Mouse (Mus musculus): ENCODE results near the gene Trim39. TPM values are rescaled to one million over a fixed set of nuclear protein-coding genes. Genes with fewer than 3 reads are reported as not detected.

Trim39 gene
- polyA plus RNA-seq, 1 experiment from 2014 or later, result 11.0 TPM

GRCm38 (mm10) chr17:36270956-36271585 lies 976 bp downstream of the Trim39 start:
- peak; percentile 86 for ATAC-seq
- peaks cover 60% of the 10 kb centered on the region for H3K36me3 ChIP-seq
- no peaks in the 10 kb centered on the region for H3K9me3 ChIP-seq (replicated peaks)
- no peaks in the 10 kb centered on the region for H3K27me3 ChIP-seq (replicated peaks)
- H3K4me3 ChIP-seq, result peak overlapping the region; percentile 82
- WGBS (ENCODE audit: insufficient replicate concordance), result 1% methylated on average over 83 of the region's 84 CpGs
- peak overlapping the region; percentile 91 for H3K4me2 ChIP-seq
- H3K4me1 ChIP-seq, result peaks cover 40% of the 10 kb centered on the region
- peak overlapping the region; percentile 86 for H3K9ac ChIP-seq
- peak overlapping the region; percentile 90 for H3K27ac ChIP-seq

GRCm38 (mm10) chr17:36265834-36266233 lies 6.2 kb downstream of the Trim39 start:
- H3K36me3 ChIP-seq, result peaks cover 75% of the 10 kb centered on the region
- 57% methylated on average over 5 of the region's 5 CpGs for WGBS (ENCODE audit: insufficient replicate concordance)
- H3K27ac ChIP-seq, result no peak overlapping the region

GRCm38 (mm10) chr17:36264273-36264925 lies 7.6 kb downstream of the Trim39 start:
- Histone ChIP-seq H3K27me3 (replicated peaks) (no peaks in the 10 kb centered on the region), H3K9me3 (replicated peaks) (no peaks in the 10 kb centered on the region), H3K9ac (no peak overlapping the region), H3K4me3 (no peak overlapping the region), H3K4me1 (no peaks in the 10 kb centered on the region), H3K27ac (no peak overlapping the region), H3K36me3 (peaks cover 89% of the 10 kb centered on the region), H3K4me2 (no peak overlapping the region)
- WGBS (ENCODE audit: insufficient replicate concordance), result 81% methylated on average over 3 of the region's 3 CpGs
- no peak for ATAC-seq

More at GRCm38 (mm10) chr17:36265834-36266233, 6.2 kb downstream of the Trim39 start:
- Histone ChIP-seq H3K9ac (no peak overlapping the region), H3K9me3 (replicated peaks) (no peaks in the 10 kb centered on the region), H3K4me3 (no peak overlapping the region), H3K4me2 (no peak overlapping the region), H3K27me3 (replicated peaks) (no peaks in the 10 kb centered on the region), H3K4me1 (peaks cover 13% of the 10 kb centered on the region)
- ATAC-seq, result no peak

GRCm38 (mm10) chr17:36261511-36262166 lies 10.4 kb downstream of the Trim39 start:
- Histone ChIP-seq H3K36me3 (peaks cover 72% of the 10 kb centered on the region), H3K9me3 (replicated peaks) (no peaks in the 10 kb centered on the region), H3K4me3 (no peak overlapping the region), H3K27me3 (replicated peaks) (no peaks in the 10 kb centered on the region), H3K9ac (no peak overlapping the region), H3K4me2 (no peak overlapping the region), H3K4me1 (peaks cover 12% of the 10 kb centered on the region), H3K27ac (no peak overlapping the region)
- 52% methylated on average over 9 of the region's 9 CpGs for WGBS (ENCODE audit: insufficient replicate concordance)
- no peak for ATAC-seq

- Histone ChIP-seq H3K27me3 (replicated peaks) (peaks cover 3% of the 10 kb centered on the region; the same call in 1 of the 2 replicates), H3K9ac (peak within 1 kb of the TSS; percentile 88), H3K27ac (peak within 1 kb of the TSS; percentile 66), H3K4me3 (peak within 1 kb of the TSS; percentile 84), H3K9me3 (replicated peaks) (no peaks in the 10 kb centered on the region), H3K4me1 (peaks cover 15% of the 10 kb centered on the region), H3K36me3 (peaks cover 47% of the 10 kb centered on the region), H3K4me2 (peak within 1 kb of the TSS; percentile 73)
- no peak for ATAC-seq
- 43% methylated on average over 6 of the region's 6 CpGs for WGBS (ENCODE audit: insufficient replicate concordance)
Observed at GRCm38 (mm10) chr17:36257969-36258368, 14.1 kb downstream of the Trim39 start, which contains the start of gene Rpp21. TSS of gene Rpp21 (minus strand) at chr17:36258069.

GRCm38 (mm10) chr17:36257241-36257947 lies 14.7 kb downstream of the Trim39 start:
- peak overlapping the region; percentile 66 for H3K27ac ChIP-seq
- H3K4me3 ChIP-seq, result peak overlapping the region; percentile 84
- H3K36me3 ChIP-seq, result peaks cover 41% of the 10 kb centered on the region
- peak; percentile 92 for ATAC-seq
- peak overlapping the region; percentile 88 for H3K9ac ChIP-seq
- peaks cover 8% of the 10 kb centered on the region for H3K27me3 ChIP-seq (replicated peaks)
- WGBS (ENCODE audit: insufficient replicate concordance), result under 1% methylated on average over 37 of the region's 37 CpGs
- H3K4me1 ChIP-seq, result peaks cover 15% of the 10 kb centered on the region
- H3K4me2 ChIP-seq, result peak overlapping the region; percentile 73
- H3K9me3 ChIP-seq (replicated peaks), result no peaks in the 10 kb centered on the region

- WGBS (ENCODE audit: insufficient replicate concordance), result 35% methylated on average over 6 of the region's 6 CpGs
Observed at GRCm38 (mm10) chr17:36253087-36253600, 18.9 kb downstream of the Trim39 start.

GRCm38 (mm10) chr17:36252250-36252876 lies 19.7 kb downstream of the Trim39 start:
- 6% methylated on average over 25 of the region's 25 CpGs for WGBS (ENCODE audit: insufficient replicate concordance)
- Histone ChIP-seq H3K27ac (no peak overlapping the region), H3K36me3 (peaks cover 10% of the 10 kb centered on the region; the same call in 1 of the 2 replicates), H3K4me1 (peaks cover 8% of the 10 kb centered on the region), H3K27me3 (replicated peaks) (peaks cover 50% of the 10 kb centered on the region), H3K4me2 (peak overlapping the region; percentile 56), H3K4me3 (peak overlapping the region; percentile 11; the same call in 1 of the 2 replicates), H3K9ac (no peak overlapping the region), H3K9me3 (replicated peaks) (no peaks in the 10 kb centered on the region)
- ATAC-seq, result 0 out of 2 replicates have a peak, but pooled peaks have one; percentile 44

More at GRCm38 (mm10) chr17:36253087-36253600, 18.9 kb downstream of the Trim39 start:
- no peak overlapping the region for H3K4me3 ChIP-seq
- H3K9ac ChIP-seq, result no peak overlapping the region
- no peaks in the 10 kb centered on the region for H3K9me3 ChIP-seq (replicated peaks)
- peaks cover 10% of the 10 kb centered on the region; the same call in 1 of the 2 replicates for H3K36me3 ChIP-seq
- H3K27ac ChIP-seq, result no peak overlapping the region
- no peak for ATAC-seq
- H3K4me1 ChIP-seq, result peaks cover 13% of the 10 kb centered on the region
- no peak overlapping the region for H3K4me2 ChIP-seq
- peaks cover 43% of the 10 kb centered on the region for H3K27me3 ChIP-seq (replicated peaks)

GRCm38 (mm10) chr17:36248886-36249285 lies 23.2 kb downstream of the Trim39 start:
- ATAC-seq, result no peak
- Histone ChIP-seq H3K9me3 (replicated peaks) (no peaks in the 10 kb centered on the region), H3K4me2 (peak overlapping the region; percentile 31; the same call in 1 of the 2 replicates), H3K9ac (no peak overlapping the region), H3K27me3 (replicated peaks) (peaks cover 54% of the 10 kb centered on the region), H3K36me3 (no peaks in the 10 kb centered on the region), H3K4me3 (no peak overlapping the region; the same call in 1 of the 2 replicates), H3K4me1 (no peaks in the 10 kb centered on the region), H3K27ac (no peak overlapping the region)
- WGBS (ENCODE audit: insufficient replicate concordance), result 20% methylated on average over 33 of the region's 33 CpGs

- Histone ChIP-seq H3K9me3 (replicated peaks) (no peaks in the 10 kb centered on the region), H3K4me3 (no peak overlapping the region), H3K4me1 (no peaks in the 10 kb centered on the region), H3K27me3 (replicated peaks) (peaks cover 36% of the 10 kb centered on the region), H3K4me2 (no peak overlapping the region), H3K36me3 (no peaks in the 10 kb centered on the region), H3K27ac (no peak overlapping the region), H3K9ac (no peak overlapping the region)
- WGBS (ENCODE audit: insufficient replicate concordance), result 69% methylated on average over 2 of the region's 2 CpGs
- ATAC-seq, result no peak
Observed at GRCm38 (mm10) chr17:36245741-36246140, 26.3 kb downstream of the Trim39 start.

- Histone ChIP-seq H3K4me2 (no peak overlapping the region), H3K9me3 (replicated peaks) (no peaks in the 10 kb centered on the region), H3K36me3 (no peaks in the 10 kb centered on the region), H3K27me3 (replicated peaks) (peaks cover 36% of the 10 kb centered on the region), H3K4me3 (no peak overlapping the region), H3K4me1 (no peaks in the 10 kb centered on the region), H3K9ac (no peak overlapping the region), H3K27ac (no peak overlapping the region)
- 32% methylated on average over 5 of the region's 5 CpGs for WGBS (ENCODE audit: insufficient replicate concordance)
- ATAC-seq, result no peak
Observed at GRCm38 (mm10) chr17:36244031-36244430, 28.0 kb downstream of the Trim39 start.
